Mouse (Mus musculus) heart, embryonic 13.5 days (tissue): Measurements from ENCODE around the gene Dcpp1. TPM values are rescaled to one million over a fixed set of nuclear protein-coding genes. Genes with fewer than 3 reads are reported as not detected.

Source experiments
- polyA plus RNA-seq: library from polyadenylated mRNA; unstranded; fragments of >200 nt; fragmentation: Nextera tagmentation; extraction: Ambion mirVana; gene quantifications from 2 replicates; pipeline ENCODE4 v1.2.1, GENCODE M21; 2015

Dcpp1 gene
- polyA plus RNA-seq, 1 experiment from 2014 or later: not detected

Other genes with a start within 250 kb of the Dcpp1 start
- 0.32 and 0.62 TPM in 2 replicates for gene Mmp25, start 235.6 kb upstream of the Dcpp1 start, polyA plus RNA-seq
- 0.17 and 0.41 TPM in 2 replicates for gene Bicdl2, start 220.4 kb upstream of the Dcpp1 start, polyA plus RNA-seq
- 297 and 312 TPM in 2 replicates for gene Hcfc1r1, start 207.3 kb upstream of the Dcpp1 start, polyA plus RNA-seq
- gene Thoc6, start 207.0 kb upstream of the Dcpp1 start, polyA plus RNA-seq: 32.4 and 37.3 TPM in 2 replicates
- gene Tnfrsf12a, start 203.4 kb upstream of the Dcpp1 start, polyA plus RNA-seq: 118 and 140 TPM in 2 replicates
- gene Cldn6, start 201.6 kb upstream of the Dcpp1 start, polyA plus RNA-seq: 9.4 and 10.7 TPM in 2 replicates
- 0.29 and 0.32 TPM in 2 replicates for gene Cldn9, start 196.8 kb upstream of the Dcpp1 start, polyA plus RNA-seq
- gene 1520401A03Rik, start 158.1 kb upstream of the Dcpp1 start, polyA plus RNA-seq: 0.11 TPM in 1 of 2 replicates, not detected in the other
- 30.9 and 31.0 TPM in 2 replicates for gene Pkmyt1, start 154.5 kb upstream of the Dcpp1 start, polyA plus RNA-seq
- gene Paqr4, start 140.0 kb upstream of the Dcpp1 start, polyA plus RNA-seq: 12.3 and 12.6 TPM in 2 replicates
- gene Kremen2, start 135.0 kb upstream of the Dcpp1 start, polyA plus RNA-seq: 0.09 and 0.32 TPM in 2 replicates
- gene Flywch1, start 109.3 kb upstream of the Dcpp1 start, polyA plus RNA-seq: 52.1 and 54.1 TPM in 2 replicates
- gene Flywch2, start 94.8 kb upstream of the Dcpp1 start, polyA plus RNA-seq: 5.8 and 7.4 TPM in 2 replicates
- 319 and 327 TPM in 2 replicates for gene Srrm2, start 90.3 kb upstream of the Dcpp1 start, polyA plus RNA-seq
- 875 and 1,018 TPM in 2 replicates for gene Elob, start 51.7 kb upstream of the Dcpp1 start, polyA plus RNA-seq
- gene Prss33, start 44.8 kb upstream of the Dcpp1 start, polyA plus RNA-seq: not detected in 2 replicates
- gene Prss32, start 37.0 kb upstream of the Dcpp1 start, polyA plus RNA-seq: 0.15 TPM in 1 of 2 replicates, not detected in the other
- 0.20 and 0.29 TPM in 2 replicates for gene Prss41, start 36.7 kb upstream of the Dcpp1 start, polyA plus RNA-seq
- gene Prss21, start 12.8 kb upstream of the Dcpp1 start, polyA plus RNA-seq: not detected in 2 replicates
- gene Dcpp2, start within 50 bp of the Dcpp1 start, polyA plus RNA-seq: not detected in 2 replicates
- gene Dcpp3, start 36.6 kb downstream of the Dcpp1 start, polyA plus RNA-seq: not detected in 2 replicates
- not detected in 2 replicates for gene Sbp, start 60.8 kb downstream of the Dcpp1 start, polyA plus RNA-seq
- gene Sbpl, start 74.4 kb downstream of the Dcpp1 start, polyA plus RNA-seq: not detected in 2 replicates
- gene Prss30, start 99.7 kb downstream of the Dcpp1 start, polyA plus RNA-seq: 0.10 TPM in 1 of 2 replicates, not detected in the other
- 0.15 TPM in 1 of 2 replicates, not detected in the other for gene Prss22, start 117.2 kb downstream of the Dcpp1 start, polyA plus RNA-seq
- 0.34 and 0.35 TPM in 2 replicates for gene Prss27, start 157.3 kb downstream of the Dcpp1 start, polyA plus RNA-seq
- 39.9 and 40.8 TPM in 2 replicates for gene Kctd5, start 192.6 kb downstream of the Dcpp1 start, polyA plus RNA-seq